Mouse (Mus musculus): ENCODE measurements around the gene Jtb. TPM values are rescaled to one million over a fixed set of nuclear protein-coding genes. Genes with fewer than 3 reads are reported as not detected.

Gene Jtb
- total RNA-seq, 4 experiments from 2014 or later: 67.8 to 75.4 (median 71.8) TPM

DNA sequence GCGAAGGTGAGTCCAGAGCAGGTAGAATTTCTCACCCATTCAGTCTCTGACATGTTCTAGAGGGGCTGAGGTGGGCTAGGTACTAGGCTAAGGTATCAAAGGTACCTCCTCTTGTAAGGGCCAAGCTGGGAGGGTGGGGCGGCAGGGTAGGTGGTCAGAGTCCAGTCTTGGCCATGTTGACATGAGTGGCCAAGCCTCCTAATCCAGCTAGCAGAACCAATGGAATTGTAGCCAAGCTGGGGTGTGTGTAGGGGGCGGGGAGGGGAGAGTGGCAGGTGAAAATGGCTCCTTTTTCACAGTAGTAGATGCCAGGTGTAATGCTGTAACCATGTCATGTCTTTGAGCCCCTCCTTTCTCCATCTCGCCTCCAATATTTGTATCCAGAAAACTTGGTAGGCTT, 27.1 kb downstream of the Jtb start:
- DNase-seq (ENCODE audit: low spot score in 2 of 2): no peak

DNA sequence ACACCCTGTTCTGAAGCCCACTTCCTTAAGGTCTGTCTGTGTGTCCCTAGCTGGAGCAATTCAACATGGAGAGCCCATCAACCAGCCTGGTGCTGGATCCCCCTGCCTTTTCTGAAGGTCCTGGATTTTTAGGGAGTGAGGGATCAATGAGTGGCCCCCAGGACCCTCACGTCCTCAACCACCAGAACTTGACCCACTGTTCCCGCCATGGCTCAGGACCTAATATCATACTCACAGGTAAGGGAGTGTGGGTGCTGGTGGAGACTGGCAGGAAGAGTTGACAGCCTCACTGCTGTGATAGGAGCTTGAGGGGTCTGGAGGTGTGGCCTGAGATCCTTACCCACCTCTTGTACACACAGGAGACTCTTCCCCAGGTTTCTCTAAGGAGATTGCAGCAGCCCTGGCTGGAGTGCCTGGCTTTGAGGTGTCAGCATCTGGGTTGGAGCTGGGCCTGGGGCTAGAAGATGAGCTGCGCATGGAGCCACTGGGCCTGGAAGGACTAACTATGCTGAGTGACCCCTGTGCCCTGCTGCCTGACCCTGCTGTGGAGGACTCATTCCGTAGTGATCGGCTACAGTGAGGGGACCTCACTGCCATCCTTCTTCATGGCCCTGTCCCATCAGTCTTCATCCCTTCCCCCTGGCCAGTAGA, 31.8 kb downstream of the Jtb start:
- DNase-seq (ENCODE audit: low spot score in 2 of 2): no peak

DNA sequence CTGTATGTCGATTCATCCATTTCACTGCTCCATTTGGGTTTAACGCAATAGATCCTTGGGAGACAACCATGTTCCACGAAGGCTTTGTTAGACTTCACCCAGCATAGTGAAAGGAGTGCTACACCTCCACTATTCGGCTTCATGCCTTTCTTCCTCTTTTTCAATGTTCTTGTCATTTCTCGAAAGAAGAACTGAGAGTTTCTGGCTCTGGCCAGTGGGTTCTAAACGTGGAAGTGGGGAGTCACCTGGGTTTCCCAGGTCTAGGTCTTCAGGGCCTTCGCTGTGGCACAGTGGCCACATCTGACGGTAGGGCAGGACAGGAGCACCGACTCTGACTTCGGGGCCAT, 33.3 kb downstream of the Jtb start:
- DNase-seq (ENCODE audit: low spot score in 2 of 2): no peak

DNA sequence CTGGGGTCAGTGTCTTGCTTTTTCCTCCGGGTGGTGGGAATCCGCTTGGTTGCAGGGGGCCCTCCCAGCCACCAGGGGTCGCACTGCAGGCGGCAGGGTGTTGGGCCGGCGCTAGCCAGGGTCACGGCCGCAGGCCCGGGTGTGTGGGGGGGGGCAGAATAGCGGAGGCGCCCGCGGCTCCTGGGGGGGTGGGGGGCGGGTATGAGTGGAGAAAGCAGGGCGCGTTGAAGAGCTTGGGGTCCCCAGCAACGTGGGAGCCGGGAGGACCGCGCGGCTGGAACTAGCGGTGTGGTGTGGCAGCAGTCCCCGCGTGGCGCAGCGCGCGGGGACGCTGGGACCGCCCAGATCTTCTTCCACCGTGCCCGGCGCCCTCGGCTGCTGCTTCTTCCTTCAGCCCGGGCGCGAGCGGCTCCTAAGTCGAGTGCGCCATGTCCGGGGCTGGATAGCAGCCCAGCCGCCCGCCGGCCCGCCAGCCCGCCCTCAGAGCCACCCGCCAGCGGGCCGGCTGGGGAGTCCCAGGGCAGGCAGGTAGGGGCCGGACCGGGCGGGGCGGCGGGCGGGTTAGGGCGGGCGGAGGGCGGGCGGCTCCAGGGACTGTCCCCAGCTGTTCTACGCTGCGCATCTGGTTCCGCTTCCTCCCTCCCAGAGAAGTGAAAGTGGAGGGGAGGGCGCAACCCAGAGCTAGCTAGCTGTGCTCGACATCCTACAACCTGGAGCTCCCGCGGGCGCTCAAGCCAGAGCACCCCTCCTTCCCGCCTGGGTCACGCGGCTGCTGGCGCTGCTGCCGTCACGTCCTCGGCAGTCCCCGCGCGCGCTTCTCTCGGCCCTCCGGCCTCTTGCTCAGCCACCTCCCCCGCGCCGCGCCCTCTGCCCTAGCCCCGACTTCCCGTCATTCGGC, 33.9 kb downstream of the Jtb start, which contains the start of gene Dennd4b:
Dennd4b (plus strand) TSS at position 152 of the 898 bp plus-strand sequence.
- DNase-seq (ENCODE audit: low spot score in 2 of 2): peak; percentile 87 to 89

DNA sequence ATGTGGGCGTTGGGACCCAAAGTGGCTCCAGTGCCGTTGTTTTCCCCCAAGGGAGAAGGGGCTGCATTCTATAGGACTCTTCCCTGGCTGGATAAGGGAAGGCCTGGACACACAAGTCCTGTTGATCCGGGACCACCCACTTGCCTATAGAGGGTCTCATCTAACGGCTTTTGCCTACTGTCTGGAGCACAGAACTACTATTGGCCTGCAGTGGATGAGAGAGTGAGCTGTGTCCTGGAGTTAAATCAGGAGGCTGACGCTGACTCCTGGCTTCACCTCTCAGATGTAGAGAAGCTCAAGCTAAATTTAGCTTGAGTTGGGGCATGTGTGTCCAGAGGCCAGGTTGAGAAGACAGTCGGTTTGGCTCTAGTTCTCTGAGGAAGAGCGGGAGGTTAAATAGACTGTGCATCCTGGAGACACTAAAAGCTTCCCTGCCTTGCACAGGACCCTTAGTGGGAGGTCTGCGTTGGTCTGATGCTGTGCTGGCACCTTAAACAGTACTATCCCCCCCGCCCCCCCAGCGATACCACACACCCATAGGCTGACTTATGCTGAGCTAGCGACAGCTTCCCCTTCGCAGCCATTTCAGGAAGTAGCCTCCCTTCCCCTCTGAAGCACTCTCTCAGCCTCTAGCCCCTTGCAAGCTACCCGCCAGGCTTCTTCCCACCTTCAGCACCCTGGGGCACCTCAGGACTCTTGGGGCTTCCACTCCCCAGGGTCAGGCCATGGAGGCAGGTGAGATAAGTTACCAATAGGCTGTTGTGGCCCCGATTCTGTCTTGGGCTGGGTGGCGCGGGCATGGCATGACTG, 34.7 kb downstream of the Jtb start:
- peak; percentile 55 to 68 for DNase-seq (ENCODE audit: low spot score in 2 of 2)

DNA sequence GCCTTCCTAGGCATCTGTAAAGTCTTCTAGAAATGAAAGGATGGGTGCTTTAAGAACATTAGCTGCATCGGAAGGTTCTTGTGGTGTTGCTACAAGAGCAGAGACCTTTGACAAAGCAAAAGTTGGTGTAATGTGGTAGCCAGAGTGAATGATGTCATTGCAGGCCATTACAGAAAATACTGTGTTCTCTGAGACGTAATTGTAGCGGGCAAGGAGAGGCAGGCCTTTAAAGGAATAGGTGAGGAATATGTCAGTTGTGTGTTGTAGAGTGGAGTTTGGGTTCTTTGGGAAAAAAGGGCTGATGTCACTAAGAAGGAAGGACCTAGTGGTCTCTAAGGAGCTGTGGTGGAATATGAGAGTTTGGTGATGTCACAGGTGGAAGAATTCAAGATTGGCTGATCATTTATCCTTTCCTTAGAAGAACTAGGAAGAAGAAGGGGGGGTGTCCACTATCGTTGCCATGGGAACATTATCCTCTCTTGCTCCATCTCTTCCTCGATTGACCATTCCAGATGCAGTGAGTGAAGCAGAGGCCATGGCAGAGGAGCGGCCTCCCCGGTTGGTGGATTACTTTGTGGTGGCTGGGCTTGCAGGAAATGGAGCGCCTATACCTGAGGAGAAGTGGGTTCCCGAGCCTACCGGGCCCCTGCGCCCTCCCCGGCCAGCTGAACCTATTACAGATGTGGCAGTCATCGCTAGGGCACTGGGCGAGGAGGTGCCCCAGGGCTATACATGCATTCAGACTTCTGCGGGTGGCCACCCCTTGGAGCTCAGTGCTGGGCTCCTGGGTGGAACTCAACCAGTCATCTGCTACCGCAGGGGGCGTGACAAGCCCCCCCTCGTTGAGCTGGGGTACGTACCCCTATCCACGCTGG, 35.7 kb downstream of the Jtb start:
- DNase-seq (ENCODE audit: low spot score in 2 of 2): no peak

DNA sequence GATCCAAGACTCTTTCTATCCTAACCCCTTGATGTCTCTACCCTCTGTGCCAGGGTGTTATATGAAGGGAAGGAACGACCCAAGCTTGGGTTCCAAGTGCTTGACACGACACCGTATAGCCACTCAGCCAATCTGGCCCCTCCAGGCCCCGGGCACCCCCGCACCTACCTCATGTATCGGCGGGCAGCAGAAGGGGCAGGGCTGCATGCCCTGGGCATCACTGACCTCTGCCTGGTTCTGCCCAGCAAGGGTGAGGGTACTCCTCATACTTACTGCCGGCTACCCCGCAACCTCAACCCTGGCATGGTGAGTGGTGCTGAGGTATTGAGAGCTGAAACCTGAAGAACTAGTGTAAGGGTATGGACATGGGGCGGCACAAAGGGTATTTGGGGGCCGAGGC, 36.8 kb downstream of the Jtb start:
- no peak for DNase-seq (ENCODE audit: low spot score in 2 of 2)

DNA sequence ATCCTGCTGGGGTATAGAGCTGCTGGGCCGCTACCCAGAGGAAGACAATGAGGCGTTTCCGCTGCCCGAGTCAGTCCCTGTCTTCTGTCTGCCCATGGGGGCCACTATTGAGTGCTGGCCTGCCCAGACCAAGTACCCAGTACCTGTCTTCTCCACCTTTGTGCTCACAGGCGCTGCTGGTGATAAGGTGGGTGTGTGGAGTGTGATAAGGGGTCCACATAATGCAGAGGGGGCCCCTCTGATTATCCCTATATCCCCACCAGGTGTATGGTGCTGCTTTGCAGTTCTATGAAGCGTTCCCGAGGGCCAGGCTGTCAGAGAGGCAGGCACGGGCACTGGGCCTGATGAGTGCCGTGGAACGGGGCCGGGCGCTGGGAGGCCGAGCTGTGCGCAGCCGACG, 37.6 kb downstream of the Jtb start:
- no peak for DNase-seq (ENCODE audit: low spot score in 2 of 2)

DNA sequence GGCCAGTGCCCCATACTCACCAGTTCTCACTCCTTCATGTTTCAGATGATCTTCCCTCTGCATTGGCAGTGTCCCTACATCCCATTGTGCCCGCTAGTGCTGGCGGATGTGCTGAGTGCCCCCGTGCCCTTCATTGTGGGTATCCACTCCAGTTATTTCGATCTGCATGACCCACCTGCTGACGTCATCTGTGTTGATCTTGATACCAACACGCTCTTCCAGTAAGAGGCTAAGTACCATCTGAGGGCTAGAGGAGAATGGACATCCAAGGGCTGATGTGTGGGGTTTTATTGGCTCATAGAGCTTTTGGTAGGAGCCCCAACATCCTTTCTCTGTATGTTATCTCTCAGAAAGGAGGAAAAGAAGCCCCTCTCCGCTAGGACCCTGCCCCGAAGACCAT, 39.4 kb downstream of the Jtb start:
- DNase-seq (ENCODE audit: low spot score in 2 of 2): no peak

DNA sequence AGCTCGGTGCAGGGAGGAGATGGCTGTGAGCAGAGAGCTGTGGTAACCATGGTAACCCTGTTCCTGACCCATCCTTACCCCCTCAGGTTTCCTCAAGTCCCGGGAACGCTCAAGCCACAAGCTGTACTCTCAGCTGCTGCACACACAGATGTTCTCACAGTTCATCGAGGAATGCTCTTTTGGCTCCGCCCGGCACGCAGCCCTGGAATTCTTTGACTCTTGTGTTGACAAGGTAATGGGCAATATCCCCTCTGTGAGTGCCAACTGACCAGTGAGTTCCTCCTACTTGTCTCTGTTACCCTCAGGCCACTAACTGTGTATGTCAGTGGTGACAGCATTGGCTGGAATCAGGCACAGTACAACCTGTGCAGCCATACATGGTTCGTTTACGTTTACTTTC, 40.8 kb downstream of the Jtb start:
- DNase-seq (ENCODE audit: low spot score in 2 of 2): no peak

DNA sequence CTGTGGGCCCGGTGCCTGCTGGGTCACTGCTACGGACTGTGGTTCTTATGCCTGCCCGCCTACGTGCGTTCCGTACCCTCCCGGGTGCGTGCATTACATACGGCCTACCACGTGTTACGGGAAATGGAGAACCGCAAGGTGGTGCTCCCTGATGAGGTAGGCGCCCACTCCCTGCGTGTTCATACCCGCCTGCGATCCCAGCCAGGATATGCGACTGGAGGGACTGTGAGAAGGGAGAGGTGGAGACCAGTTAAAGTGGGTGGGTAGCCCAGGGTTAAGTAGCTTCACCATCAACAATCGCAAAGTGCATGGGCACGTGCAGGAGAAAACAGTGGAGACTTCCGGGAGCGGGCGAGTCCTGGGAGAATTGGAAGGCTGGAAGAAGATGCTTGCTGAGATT, 42.5 kb downstream of the Jtb start:
- no peak for DNase-seq (ENCODE audit: low spot score in 2 of 2)

DNA sequence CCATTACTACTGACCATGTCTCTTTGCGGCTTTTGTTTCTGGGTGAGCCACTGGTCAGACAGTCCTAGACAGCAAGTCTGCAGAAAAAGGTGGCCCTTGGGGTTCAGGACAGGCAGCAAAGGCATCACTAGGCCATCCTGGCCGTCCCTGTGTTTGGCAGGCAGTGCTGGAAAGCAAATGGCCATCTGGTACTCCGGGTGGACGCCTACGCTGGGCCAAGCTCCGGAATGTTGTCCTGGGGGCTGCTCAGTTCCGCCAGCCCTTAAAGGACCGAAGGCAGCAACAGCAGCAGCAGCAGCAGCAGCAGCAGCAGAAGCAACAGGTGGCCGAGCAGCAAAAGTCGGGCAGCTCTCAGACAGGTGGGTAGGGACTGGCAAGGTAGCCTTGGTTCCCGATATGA, 43.9 kb downstream of the Jtb start:
- no peak for DNase-seq (ENCODE audit: low spot score in 2 of 2)

DNA sequence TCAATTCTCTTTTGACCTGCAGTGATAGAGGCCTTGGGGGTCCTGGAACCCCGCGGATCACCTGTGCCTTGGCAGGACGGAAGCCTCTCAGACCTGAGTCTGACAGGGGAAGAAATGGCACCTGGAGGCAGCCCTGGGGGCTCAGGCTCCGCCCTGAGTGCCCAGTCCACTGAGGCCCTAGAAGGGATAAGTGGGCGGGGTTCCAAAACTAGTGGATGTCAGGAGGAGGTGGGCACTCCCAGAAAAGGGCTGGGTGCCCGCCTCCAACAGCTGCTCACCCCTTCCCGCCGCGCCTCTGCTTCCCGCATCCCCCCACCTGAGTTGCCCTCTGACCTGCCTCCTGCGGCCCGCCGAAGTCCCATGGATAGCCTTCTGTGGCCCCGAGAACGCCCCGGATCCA, 45.5 kb downstream of the Jtb start:
- no peak for DNase-seq (ENCODE audit: low spot score in 2 of 2)

DNA sequence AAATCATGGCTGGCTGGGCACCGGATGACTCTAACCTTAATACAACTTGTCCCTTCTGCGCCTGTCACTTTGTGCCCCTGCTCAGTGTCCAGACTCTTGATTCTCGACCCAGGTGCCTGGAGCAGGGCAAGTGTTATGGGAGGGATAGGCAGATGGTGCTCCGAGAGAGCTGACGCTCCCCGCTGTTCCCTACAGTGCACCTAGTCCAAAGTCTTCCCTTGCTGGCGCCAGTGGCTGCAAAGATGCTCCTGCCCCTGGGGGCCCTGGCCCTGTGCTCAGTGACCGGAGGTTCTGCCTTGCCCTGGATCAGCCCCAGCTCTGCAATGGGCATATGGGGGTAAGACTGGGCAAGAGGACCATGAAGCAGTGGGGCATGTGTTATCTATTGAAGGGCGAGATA, 46.4 kb downstream of the Jtb start:
- DNase-seq (ENCODE audit: low spot score in 2 of 2): no peak

DNA sequence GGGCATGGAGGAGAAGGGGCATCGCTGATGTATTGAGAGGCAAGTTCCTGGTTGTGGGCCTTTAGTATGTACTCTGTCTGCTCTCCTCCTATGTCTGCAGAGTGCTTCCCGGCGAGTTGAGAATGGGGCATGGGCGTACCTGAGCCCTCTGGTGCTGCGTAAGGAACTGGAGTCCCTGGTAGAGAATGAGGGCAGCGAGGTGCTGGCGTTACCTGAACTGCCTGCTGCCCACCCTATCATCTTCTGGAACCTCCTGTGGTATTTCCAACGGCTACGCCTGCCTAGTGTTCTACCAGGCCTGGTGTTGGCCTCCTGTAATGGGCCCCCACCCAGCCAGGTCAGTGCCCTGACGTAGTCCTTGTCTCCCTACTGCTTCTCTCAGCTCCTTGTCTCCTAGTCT, 46.8 kb downstream of the Jtb start:
- DNase-seq (ENCODE audit: low spot score in 2 of 2): no peak

DNA sequence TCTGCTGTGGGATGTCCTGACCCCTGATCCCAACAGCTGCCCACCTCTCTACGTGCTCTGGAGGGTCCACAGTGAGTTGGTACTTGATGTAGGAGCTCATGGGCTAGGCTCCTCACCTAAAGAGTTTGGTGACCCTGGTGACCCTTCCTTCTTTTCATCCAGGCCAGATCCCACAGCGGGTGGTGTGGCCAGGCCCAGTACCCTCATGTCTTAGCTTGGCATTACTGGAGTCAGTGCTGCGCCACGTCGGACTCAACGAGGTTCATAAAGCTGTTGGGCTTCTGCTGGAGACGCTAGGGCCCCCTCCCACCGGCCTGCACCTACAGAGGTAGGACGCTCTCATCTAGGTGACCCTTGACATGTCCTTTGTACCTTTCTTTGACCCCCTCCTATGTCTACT, 47.8 kb downstream of the Jtb start:
- no peak for DNase-seq (ENCODE audit: low spot score in 2 of 2)

DNA sequence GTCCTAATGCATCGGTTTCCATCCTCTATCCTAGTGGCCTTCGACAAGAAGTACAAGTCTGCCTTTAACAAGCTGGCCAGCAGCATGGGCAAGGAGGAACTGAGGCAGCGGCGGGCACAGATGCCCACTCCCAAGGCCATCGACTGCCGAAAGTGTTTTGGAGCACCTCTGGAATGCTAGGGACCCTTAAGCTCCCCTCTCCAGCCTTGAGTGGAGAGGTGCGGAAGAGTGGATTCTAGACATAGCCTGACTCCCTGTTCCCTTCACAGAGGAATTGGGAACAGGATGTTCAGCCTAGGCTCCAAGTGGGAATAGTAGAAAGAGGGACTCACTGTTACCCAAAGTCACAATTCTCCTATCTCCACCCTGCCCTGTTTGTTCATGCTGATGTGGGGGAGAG, 48.3 kb downstream of the Jtb start:
- DNase-seq (ENCODE audit: low spot score in 2 of 2): no peak

DNA sequence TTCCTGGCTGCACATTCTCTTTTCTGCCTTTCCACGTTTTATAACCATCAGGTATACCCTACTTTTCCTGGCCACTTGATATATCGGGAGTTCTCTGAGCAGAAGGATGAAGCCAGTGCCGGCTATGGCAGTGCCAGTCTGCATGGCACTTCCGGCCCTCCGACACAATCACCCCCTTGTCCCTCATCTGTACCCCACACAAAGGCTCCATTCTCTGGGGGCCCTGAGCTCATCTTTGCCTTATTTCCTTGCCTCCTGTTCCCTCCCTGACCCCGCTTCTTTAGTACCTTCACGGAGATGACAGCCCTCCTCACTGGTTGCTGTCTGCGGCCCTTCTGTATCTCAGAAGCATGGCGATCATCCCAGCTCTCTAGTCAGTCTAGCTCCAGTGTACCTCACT, 49.3 kb downstream of the Jtb start:
- no peak for DNase-seq (ENCODE audit: low spot score in 2 of 2)

DNA sequence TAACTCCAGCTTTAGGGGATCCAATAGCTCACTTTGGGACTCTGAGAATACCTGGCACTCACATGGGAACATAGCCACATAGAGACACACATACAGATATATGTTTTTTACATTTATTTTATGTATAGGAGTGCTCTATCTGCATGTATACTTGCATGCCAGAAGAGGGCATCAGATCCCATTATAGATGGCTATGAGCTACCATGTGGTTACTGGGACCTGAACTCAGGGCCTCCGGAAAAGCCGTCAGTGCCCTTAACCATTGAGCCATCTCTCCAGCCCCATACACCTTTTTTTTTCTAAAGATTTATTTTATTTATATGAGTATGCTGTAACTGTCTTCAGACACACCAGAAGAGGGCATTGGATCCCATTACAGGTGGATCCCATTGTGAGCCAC, 52.8 kb downstream of the Jtb start:
- no peak for DNase-seq (ENCODE audit: low spot score in 2 of 2)
